Mouse (Mus musculus) frontal cortex, postnatal 14 days (tissue): ENCODE results near the gene Irf8.

ENCODE experiments used
- DNase-seq, 2 experiments: peaks; one replicate each; pipeline ENCODE4 v3.0.0; 2022; ENCODE audit warnings: low spot score in 2 of 2

Irf8 gene

DNA sequence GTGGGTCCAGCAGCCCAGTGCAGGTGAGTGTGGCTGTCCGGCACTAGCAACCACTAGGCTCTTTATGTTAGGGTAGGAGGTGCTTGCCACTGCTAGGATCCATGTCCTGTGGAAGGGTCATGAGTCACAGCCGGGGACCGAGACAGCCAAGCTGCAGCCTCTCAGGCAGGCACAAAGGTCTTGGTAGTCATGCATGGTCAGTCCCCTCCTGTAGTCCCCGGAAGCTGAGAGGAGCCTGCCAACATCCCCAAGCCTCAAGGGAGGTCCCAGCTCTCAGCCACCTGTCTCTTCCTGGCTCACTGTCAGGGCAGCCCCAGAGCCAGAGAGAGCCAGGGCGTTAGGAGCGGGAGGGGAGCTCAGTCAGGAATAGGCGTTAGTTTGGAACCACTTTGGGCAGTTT, 11.1 kb downstream of the Irf8 start:
- no peak for DNase-seq

GRCm38 (mm10) chr8:120750616-120751015, 14.5 kb downstream of the Irf8 start:
- DNase-seq = no peak

- no peak for DNase-seq
These were observed 15.3 kb downstream of the Irf8 start for GRCm38 (mm10) chr8:120751226-120752081.

DNA sequence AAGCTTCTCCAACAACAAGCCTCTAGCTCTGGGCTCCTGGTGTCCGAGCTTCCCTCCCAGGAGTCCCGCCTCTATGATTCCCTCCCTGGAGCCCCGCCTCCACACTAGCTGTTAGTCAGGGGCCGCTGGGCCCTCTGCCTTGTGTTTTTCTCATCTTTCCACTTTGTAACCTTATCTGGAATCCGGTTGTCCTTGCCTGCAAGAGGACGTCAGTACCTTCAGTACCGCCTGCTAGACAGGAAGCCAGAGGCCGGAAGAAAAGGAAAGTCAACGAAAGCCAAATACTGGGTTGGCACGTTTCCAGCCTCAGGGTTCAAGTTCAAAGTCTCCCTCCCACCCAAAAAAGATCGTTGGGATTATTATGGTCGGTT, 15.9 kb downstream of the Irf8 start:
- no peak for DNase-seq

DNA sequence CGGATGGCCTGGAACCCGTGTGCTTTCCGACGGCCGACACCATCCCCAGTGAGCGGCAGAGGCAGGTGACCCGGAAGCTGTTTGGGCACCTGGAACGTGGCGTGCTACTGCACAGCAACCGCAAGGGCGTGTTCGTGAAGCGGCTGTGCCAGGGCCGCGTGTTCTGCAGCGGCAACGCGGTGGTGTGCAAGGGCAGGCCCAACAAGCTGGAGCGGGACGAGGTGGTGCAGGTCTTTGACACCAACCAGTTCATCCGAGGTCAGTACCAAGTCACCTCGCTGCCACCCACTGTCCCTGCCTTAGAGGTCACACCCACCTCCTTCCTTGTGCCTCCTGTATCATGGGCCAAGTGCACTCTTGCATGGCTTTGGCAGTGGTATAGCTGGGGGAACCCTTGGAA, 17.3 kb downstream of the Irf8 start:
- no peak for DNase-seq

GRCm38 (mm10) chr8:120755306-120756297, 19.4 kb downstream of the Irf8 start:
- no peak for DNase-seq

DNA sequence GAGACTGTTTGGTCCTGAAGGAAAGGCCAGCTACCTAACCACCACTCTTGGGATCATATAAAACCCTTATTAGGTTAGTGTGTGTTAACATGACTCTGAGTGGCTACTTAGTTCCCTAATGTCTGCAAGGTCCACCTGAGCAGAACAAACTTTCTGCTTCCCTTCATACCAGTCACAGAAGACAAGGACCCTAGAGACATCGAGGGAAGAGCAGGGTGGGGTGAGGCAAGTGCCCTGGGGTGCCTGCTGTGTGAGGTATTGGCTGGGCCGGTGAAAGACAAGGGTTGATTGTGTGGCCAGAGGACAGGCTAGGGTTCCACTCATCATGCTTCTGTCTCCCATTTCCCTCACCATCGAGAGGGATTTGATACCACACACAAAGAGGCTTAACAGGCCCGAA, 21.8 kb downstream of the Irf8 start:
- no peak for DNase-seq

GRCm38 (mm10) chr8:120759847-120760246, 23.7 kb downstream of the Irf8 start:
- no peak for DNase-seq

DNA sequence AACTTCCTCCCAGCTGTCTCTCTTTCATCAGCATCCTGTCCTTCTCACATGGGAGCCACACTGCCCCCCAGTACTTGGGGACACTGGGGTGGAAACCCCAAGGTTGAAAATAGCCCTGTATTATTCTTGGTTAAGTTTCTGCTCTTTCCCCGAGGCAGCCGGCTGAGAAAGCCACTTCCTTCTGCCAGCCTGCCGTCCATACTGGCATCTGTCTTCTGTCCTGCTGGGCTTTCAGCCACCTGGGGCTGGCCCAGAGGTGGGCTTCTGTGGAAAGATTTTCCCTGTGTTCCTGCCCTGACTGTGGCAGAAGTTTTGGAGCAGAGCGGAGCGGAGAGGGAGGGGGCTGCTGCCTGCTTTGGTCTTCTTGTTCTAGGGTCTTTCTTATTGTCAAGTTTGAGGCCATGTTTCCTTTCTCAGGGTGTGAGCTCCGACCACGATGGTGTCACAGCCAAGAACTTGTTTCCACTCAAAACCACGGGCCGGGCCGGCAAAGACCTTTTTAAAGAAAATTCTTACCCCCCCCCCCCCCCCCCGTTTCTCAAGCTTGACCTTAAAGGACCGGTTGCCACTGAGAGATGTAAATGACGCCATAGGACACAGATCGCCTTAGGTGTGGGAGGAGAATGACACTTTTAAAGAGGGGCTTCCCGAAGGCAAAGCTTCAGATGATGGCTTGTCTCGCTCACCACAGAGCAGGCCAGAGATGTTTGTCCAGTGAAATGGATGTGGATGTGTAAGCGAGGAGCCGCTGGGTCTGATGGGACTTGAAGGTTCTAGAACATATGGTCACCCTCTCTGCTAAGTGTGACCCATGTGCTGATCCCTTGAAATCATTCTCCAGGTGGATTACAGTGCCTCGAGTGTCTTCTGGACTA, 24.4 kb downstream of the Irf8 start:
- DNase-seq = no peak

DNA sequence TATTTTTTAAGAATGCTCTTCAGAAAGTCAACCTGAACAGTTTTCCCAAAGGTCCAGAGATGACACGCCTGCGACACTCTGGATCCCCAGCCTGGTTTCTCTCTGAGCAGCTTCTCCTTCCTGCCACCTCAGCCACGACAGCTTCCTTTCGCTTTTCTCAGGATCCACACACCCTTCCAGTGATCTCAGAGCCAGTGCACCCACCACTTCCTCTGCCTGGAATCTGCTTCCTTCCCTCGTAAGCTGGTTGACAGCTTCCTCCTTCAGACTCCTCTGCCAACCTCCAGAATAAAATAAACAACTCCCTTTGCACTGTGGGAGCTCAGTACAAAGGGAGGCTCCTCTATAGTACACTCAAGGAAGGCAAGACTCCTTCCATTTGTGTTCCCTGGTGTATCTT, 27.1 kb downstream of the Irf8 start:
- no peak for DNase-seq

- no peak for DNase-seq
These were observed 28.5 kb downstream of the Irf8 start for GRCm38 (mm10) chr8:120764638-120765037.

- no peak for DNase-seq
These were observed 30.5 kb downstream of the Irf8 start for GRCm38 (mm10) chr8:120766622-120767021.

DNA sequence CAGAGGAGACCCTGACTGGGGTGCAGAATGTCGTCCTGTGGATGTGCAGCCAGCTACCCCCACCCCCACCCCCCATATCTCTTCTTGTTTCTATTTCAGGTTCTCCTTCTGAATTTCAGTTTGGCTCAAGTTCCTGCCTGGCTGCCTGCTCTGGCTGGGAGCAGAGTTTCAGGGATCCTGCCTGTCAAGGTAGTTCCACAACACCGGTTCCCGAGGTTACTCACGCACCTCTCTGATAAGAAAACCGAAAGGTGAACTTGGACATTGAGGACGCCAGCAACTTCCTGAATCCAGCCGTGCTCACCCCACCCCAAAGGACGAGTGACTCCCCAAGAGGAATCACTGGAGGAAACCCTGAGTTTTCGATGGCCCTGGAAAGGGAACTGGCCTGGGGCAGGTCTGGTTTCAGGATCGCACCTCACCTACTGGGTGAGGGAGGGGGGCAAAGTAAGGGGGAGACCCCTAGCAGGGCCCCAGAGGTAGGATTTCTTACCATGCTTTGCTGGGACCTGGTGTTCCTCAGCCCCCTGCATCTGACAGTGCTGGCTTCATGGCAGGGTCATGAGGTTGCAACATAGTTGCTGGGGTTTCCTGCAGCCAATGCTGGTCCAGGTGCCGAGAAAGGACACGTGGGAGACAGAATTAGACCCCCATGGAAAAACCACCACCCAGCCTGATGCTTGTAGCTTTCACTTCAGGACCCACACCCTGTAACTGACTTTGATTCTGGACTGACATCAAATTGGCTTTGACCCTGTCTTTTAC, 32.5 kb downstream of the Irf8 start:
- DNase-seq = no peak

DNA sequence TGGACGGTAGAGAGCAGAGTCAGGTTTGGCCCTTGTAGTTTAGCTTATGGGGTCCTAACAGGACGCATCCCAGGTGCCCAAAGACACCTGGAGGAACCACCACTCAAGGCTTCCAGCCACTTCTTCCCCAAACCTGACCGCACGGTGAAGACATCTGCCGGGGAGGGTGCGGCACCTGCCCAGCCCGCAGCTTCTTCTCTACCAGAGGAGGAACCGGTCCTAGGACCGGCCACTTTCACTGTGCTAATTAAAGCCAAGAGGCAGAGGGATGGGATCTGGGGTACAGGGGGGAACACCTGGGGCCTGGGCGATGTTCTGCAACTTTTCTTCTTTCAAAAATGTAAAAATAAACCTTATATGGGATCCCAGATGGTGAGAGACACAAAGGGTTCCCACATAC, 41.0 kb downstream of the Irf8 start:
- no peak for DNase-seq

DNA sequence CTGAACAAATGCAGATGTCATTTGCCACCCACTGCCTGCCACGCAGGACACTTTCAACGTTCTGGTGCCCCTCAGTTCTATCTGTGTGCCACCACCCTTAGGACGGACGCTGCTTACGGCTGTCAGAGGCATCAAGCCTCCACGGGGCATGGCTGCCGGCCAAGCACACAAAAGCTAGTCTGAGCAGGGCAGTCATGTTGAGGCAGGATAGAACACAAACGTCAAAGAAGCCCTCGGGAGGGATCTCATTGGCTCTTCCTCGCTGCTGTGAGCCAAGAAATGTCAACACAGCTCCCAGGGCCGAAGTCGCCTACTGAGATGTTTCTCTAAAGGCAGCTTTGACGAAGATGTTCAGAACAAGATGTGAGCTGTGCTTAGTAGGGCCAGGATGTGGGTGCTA, 41.6 kb downstream of the Irf8 start:
- DNase-seq = no peak

- no peak for DNase-seq
These were observed 42.9 kb downstream of the Irf8 start for GRCm38 (mm10) chr8:120779106-120779505.

DNA sequence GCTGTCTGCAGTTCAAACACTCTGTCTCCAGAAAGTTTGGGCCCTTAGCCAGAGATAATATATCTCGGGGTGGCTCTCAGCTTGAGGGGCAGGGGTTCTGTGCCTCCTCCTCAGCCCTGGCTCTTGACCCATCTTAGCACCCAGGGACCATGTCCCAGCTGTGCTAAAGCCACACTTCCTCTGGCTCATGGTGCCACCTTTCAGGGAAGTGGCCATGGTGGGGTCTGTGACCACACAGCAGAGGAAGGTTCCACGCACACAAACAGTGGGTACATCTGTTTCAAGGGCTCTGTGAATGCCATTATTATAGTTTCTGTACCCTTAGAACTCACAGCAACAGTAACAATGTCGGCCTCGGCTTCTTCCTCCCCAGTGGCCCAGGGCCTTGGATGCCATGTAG, 47.6 kb downstream of the Irf8 start:
- DNase-seq = no peak

DNA sequence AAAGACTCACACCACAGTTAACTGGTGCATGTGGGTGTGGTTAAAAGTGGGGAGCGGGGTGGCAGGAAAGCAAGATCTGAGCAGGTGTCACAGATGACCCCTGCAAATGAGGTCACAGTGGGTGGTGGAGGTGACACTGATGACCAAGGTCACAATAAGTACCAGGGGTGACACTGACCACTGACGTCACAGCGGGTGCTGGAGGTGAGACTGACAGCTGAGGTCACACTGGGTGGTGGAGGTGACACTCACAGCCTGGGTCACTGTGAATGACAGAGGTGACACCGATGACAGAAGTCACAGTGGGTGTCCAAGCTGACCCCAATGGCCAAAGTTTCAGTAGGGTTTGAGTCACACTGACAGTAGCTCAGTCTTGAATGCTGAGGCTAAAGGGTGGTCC, 50.6 kb downstream of the Irf8 start:
- DNase-seq = no peak

DNA sequence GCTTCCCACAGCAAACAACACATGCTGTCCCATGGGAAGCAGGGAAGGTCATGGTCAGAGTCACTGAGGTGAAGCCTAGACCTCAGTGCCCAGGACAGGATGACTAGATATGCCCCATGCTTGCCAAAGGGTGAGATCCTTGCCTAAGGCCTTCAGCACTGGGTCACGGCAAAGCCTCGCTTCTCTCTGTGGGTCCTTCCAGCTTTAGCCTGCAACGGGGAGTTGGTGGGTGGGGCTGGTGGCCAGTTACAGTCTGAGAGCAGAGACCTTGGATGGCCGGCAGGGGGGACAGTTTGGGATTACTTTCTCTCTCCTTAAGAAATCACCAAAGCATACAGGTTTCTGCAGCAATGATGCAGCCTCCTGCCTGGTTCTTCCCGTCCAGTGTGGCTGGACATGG, 51.5 kb downstream of the Irf8 start:
- no peak for DNase-seq

DNA sequence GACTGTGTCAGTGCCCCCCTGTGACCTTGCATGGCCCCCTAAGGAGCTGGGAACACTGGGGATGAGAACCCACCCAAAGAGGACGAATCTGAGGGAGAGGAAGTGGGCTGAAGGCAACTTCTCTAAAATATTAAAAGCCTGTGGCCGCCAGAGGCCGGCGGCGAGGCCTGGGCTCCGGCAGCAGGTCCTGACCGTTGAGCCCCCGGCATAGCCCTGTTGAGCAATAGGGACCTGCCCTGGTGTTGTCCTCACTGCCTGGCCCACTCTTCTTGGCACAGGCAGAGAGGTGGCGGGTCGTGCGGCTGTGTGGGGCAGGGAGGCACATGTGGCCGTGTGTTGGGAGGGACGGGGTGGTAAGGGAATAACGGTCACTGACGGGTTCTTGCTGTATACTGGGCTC, 56.6 kb downstream of the Irf8 start:
- no peak for DNase-seq
